9 mouse cellular contexts compared by ENCODE assay signal in the genomic region with DNA sequence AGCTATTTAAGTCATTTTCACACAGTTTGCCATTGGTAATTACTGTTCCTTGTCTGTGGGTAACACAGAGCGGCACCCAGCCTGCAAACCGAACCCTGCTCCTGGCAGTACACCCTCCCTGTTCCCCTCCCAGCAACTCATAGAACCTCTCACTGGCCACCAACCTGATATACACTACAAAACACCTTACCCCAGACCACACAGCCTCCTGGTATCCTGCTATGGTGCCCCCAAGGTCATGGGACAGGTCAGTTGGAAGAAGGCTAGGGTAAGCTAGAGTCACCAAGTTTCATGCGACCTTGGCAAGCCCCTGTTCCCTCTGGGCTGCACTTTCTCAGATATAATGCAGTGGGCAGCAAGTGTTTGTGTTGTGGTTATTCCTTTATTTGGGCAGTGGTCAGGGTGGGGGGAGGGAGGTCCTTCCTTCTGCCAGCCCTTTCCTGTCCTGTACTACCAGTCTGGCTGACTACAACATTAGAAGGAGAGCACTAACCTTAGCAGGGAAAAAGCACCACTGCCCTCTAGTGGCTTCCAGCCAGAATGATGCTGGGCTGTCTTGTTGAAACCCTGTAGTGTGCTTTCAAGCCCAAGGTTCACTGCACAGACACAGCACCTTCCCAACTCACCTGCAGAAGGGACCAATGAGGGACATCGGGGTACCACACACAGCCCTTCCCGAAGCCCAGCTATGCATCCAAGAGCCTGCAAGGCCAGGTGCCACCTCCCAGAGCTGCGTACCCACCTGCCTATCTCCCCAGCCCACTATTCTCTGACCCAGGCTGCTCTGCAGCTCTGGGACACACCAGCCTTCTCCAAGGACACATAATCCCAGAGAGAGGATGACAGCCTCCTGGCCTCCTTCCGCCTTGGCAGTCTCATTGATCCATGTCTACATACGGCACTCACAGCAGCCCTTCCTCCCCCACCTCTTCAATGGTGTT. TPM values are rescaled to one million over a fixed set of nuclear protein-coding genes. Genes with fewer than 3 reads are reported as not detected.
DNase-seq lines count a peak whose midpoint lies in the region; ATAC-seq and TF ChIP-seq lines count a peak whose summit lies in the region.
"Had no signal": no experiment of that assay in that cellular context is flagged by ENCODE, and none has a peak within 500 bp of the region (broad histone marks: within the 10 kb centered on the region; RNA-seq: fewer than 3 reads in every experiment).

No protein-coding gene starts in this region.

- H3K4me1 ChIP-seq in hindbrain, embryonic 16.5 days (ENCODE audit: control insufficient read depth, insufficient read depth, low read depth, low read length) = no peaks in the 10 kb centered on the region
- peaks cover 6% of the 10 kb centered on the region for H3K4me1 ChIP-seq in small intestine, adult 2 months (ENCODE audit: control insufficient read depth, insufficient read depth, insufficient read length, low read length)
- H3K4me1 ChIP-seq: liver, embryonic 13.5 days had no signal

- no peak overlapping the region for H3K4me2 ChIP-seq in hindbrain, embryonic 16.5 days (ENCODE audit: low read length)
- H3K4me2 ChIP-seq: liver, embryonic 13.5 days had no signal

- no peaks in the 10 kb centered on the region for H3K36me3 ChIP-seq in hindbrain, embryonic 16.5 days (ENCODE audit: control insufficient read depth, insufficient read depth, low read length)
- H3K36me3 ChIP-seq in small intestine, adult 2 months (ENCODE audit: control insufficient read depth, insufficient read depth, low read length) = no peaks in the 10 kb centered on the region
- H3K36me3 ChIP-seq: liver, embryonic 13.5 days had no signal

- H3K27ac ChIP-seq in hindbrain, embryonic 16.5 days (ENCODE audit: low read depth, low read length) = no peak overlapping the region
- H3K27ac ChIP-seq in small intestine, adult 2 months (ENCODE audit: insufficient read depth, low read depth, low read length) = peak overlapping the region; percentile 73
- H3K27ac ChIP-seq: liver, embryonic 13.5 days had no signal

- 64% methylated on average over 8 of the region's 8 CpGs for WGBS in hindbrain, embryonic 16.5 days
- WGBS in small intestine, adult 2 months = 52% methylated on average over 8 of the region's 8 CpGs

- H3K9ac ChIP-seq in hindbrain, embryonic 16.5 days (ENCODE audit: low read depth, low read length) = no peak overlapping the region
- H3K9ac ChIP-seq: liver, embryonic 13.5 days had no signal

- H3K27me3 ChIP-seq in hindbrain, embryonic 16.5 days (replicated peaks; ENCODE audit: control insufficient read depth, insufficient read depth, low read length) = peaks cover 3% of the 10 kb centered on the region
- no peaks in the 10 kb centered on the region for H3K27me3 ChIP-seq in small intestine, adult 2 months (ENCODE audit: control insufficient read depth, insufficient read depth, low read length)

- peak; percentile 72 for DNase-seq in ZHBTc4 (ENCODE audit: low read depth, low spot score)
- peak; percentile 91 to 92 for DNase-seq in cerebellum, postnatal 10 days
- DNase-seq in frontal cortex, postnatal 10 days (ENCODE audit: low spot score in 2 of 2) = peak; percentile 39 to 68
- peak; percentile 46 to 78 for DNase-seq in layer of hippocampus, postnatal 25 days (ENCODE audit: extremely low spot score in 1 of 2, low spot score in 1 of 2)
- DNase-seq in mesoderm, embryonic 11.5 days (ENCODE audit: low read depth, low spot score) = peak; percentile 75
- DNase-seq in natural killer cell, adult 2 months (ENCODE audit: low spot score in 2 of 2) = no peak
- DNase-seq: liver, embryonic 13.5 days had no signal

- no peaks in the 10 kb centered on the region for H3K9me3 ChIP-seq in hindbrain, embryonic 16.5 days (ENCODE audit: control insufficient read depth, low read length)
- H3K9me3 ChIP-seq: liver, embryonic 13.5 days had no signal

- no peak for TF ChIP-seq POLR2A in small intestine, adult 2 months (IDR thresholded peaks at IDR 0.05; ENCODE audit: low read depth, low read length)

- no peak overlapping the region for H3K4me3 ChIP-seq in hindbrain, embryonic 16.5 days (ENCODE audit: low read length)
- H3K4me3 ChIP-seq in small intestine, adult 2 months (ENCODE audit: low read depth, low read length) = no peak overlapping the region
- H3K4me3 ChIP-seq: liver, embryonic 13.5 days had no signal

- TF ChIP-seq CTCF in small intestine, adult 2 months (IDR thresholded peaks at IDR 0.05; ENCODE audit: extremely low read depth, insufficient read length, insufficient replicate concordance, low read depth, low read length) = peak; percentile 50; the same call in 1 of the 2 replicates

- peak; percentile 87 for ATAC-seq in hindbrain, embryonic 16.5 days

RNA-seq across cellular contexts. Expression of gene Cytl1, which starts 17.0 kb away (rescaled TPM):
- polyA plus RNA-seq in hindbrain, embryonic 16.5 days (2015; fragmentation: Nextera tagmentation; extraction: Ambion mirVana) = 0.53 and 1.7 TPM in 2 replicates
- total RNA-seq in layer of hippocampus, postnatal 25 days (2021) = under 1 TPM in 1 of 2 experiments, not detected in 1; 0.74 TPM
- polyA plus RNA-seq in small intestine, adult 2 months (2012; rRNA removed) = 4.6 and 5.1 TPM in 2 replicates
- polyA plus RNA-seq: liver, embryonic 13.5 days had no signal

RNA-seq across cellular contexts. Expression of gene Stk32b, which starts 35.3 kb away (rescaled TPM):
- polyA plus RNA-seq in hindbrain, embryonic 16.5 days (2015; fragmentation: Nextera tagmentation; extraction: Ambion mirVana) = 32.8 and 39.8 TPM in 2 replicates
- total RNA-seq in layer of hippocampus, postnatal 25 days (2021) = 1 to 10 TPM; 6.4 to 8.0 TPM
- polyA plus RNA-seq in small intestine, adult 2 months (2012; rRNA removed) = 0.09 TPM in 1 of 2 replicates, not detected in the other

Comparison
In these comparisons a context has a peak if more than half of its experiments do, and no peak if none do; other contexts are left out.
1. DNase-seq: peak in ZHBTc4 (single experiment), cerebellum, postnatal 10 days (2 of 2), frontal cortex, postnatal 10 days (2 of 2), layer of hippocampus, postnatal 25 days (2 of 2) and mesoderm, embryonic 11.5 days (single experiment); none in natural killer cell, adult 2 months (0 of 2).
2. RNA of gene Stk32b, which starts 35.3 kb away (polyA plus RNA-seq): 32.8 to 39.8 TPM in hindbrain, embryonic 16.5 days; 0.09 TPM in small intestine, adult 2 months; every median in the first group is over 10 times any median in the second.